Mouse (Mus musculus) stomach, postnatal 0 days (tissue): ENCODE results near the gene Olfr657. TPM values are rescaled to one million over a fixed set of nuclear protein-coding genes. Genes with fewer than 3 reads are reported as not detected.

ENCODE experiments used
- ATAC-seq: fragments of 200-750 bp; cut with Nextera tagmentation; 2 replicates; pipeline ENCODE4 v1.8.0; 2017; ENCODE audit not compliant: low FRiP score, low TSS enrichment
- DNase-seq: peaks from one replicate; pipeline ENCODE4 v3.0.0-alpha.2; 2016; ENCODE audit warnings: low spot score
- H3K27ac ChIP-seq: fragments of 300-500 bp; sonication (generic); replicated peaks from 2 replicates; pipeline ENCODE4 v1.5.1; 2014; ENCODE audit warnings: mild to moderate bottlenecking, control low read depth
- H3K27me3 ChIP-seq: fragments of 300-500 bp; sonication (generic); 2 replicates; pipeline ENCODE4 v1.6.1; 2014; ENCODE audit warnings: low read length; ENCODE audit not compliant: control insufficient read depth, insufficient read depth
- H3K36me3 ChIP-seq: fragments of 300-500 bp; sonication (generic); 2 replicates; pipeline ENCODE4 v1.6.1; 2014; ENCODE audit warnings: low read length, mixed read lengths; ENCODE audit not compliant: control insufficient read depth, insufficient read depth
- H3K4me1 ChIP-seq: fragments of 300-500 bp; sonication (generic); replicated peaks from 2 replicates; pipeline ENCODE4 v1.6.1; 2014; ENCODE audit warnings: antibody characterized with exemption; ENCODE audit not compliant: control insufficient read depth, insufficient read depth
- H3K4me2 ChIP-seq: fragments of 300-500 bp; sonication (generic); replicated peaks from 2 replicates; pipeline ENCODE4 v1.6.1; 2014; ENCODE audit warnings: low read depth, mild to moderate bottlenecking, control low read depth, moderate library complexity
- H3K4me3 ChIP-seq: fragments of 300-500 bp; sonication (generic); 2 replicates; pipeline ENCODE4 v1.5.1; 2014; ENCODE audit warnings: low read depth, low read length, control low read depth
- H3K9ac ChIP-seq: fragments of 300-500 bp; sonication (generic); 2 replicates; pipeline ENCODE4 v1.6.1; 2014; ENCODE audit warnings: mild to moderate bottlenecking, low read length, control low read depth, mixed read lengths
- H3K9me3 ChIP-seq: fragments of 300-500 bp; sonication (generic); 2 replicates; pipeline ENCODE4 v1.6.1; 2016; ENCODE audit warnings: low read length; ENCODE audit not compliant: control insufficient read depth
- CTCF ChIP-seq: IDR thresholded peaks from 2 replicates; pipeline ENCODE4 v1.5.1; 2016; ENCODE audit warnings: antibody characterized with exemption, low read depth, mild to moderate bottlenecking, moderate library complexity
- EP300 ChIP-seq: optimal IDR thresholded peaks from 2 replicates; pipeline ENCODE3; 2016; ENCODE audit warnings: antibody characterized with exemption
- WGBS: fragments of 180-500 bp; shearing (Covaris S2); extraction: QIAGEN DNeasy Blood & Tissue Kit; methylation state at CpG from one replicate; pipeline ENCODE4 v1.1.7; 2014; 5-methylcytosine and 5-hydroxymethylcytosine counted together
- polyA plus RNA-seq: library from polyadenylated mRNA; unstranded; fragments of >200 nt; fragmentation: Nextera tagmentation; extraction: Ambion mirVana; gene quantifications from 2 replicates; pipeline ENCODE4 v1.2.1, GENCODE M21; 2015

The Olfr657 gene
- polyA plus RNA-seq, 1 experiment from 2014 or later: not detected

- H3K9ac ChIP-seq: no peak within 1 kb of the TSS
- H3K4me1 ChIP-seq: no peaks in the 10 kb centered on the region
- ATAC-seq: no peak
- no peaks in the 10 kb centered on the region for H3K36me3 ChIP-seq
- TF ChIP-seq EP300: no peak
- no peak for TF ChIP-seq CTCF
- DNase-seq: no peak
- no peak within 1 kb of the TSS for H3K27ac ChIP-seq
- WGBS: 95% methylated on average over 2 of the region's 2 CpGs
- no peaks in the 10 kb centered on the region for H3K27me3 ChIP-seq
- H3K4me2 ChIP-seq: no peak within 1 kb of the TSS
- H3K9me3 ChIP-seq: no peaks in the 10 kb centered on the region
- H3K4me3 ChIP-seq: no peak within 1 kb of the TSS
These were observed 61.6 kb downstream of the Olfr657 start, which contains the start of gene Olfr661 for GRCm38 (mm10) chr7:104686201-104686600. Gene Olfr661, plus strand, starts transcription at chr7:104686501.

Other genes with a start within 250 kb of the Olfr657 start
- gene Trim30c, start 224.0 kb upstream of the Olfr657 start, polyA plus RNA-seq: 0.08 and 0.11 TPM in 2 replicates
- 1.2 and 1.6 TPM in 2 replicates for gene Trim30a, start 159.6 kb upstream of the Olfr657 start, polyA plus RNA-seq
- 0.87 and 1.0 TPM in 2 replicates for gene Trim30d, start 116.9 kb upstream of the Olfr657 start, polyA plus RNA-seq
- not detected in 2 replicates for gene Olfr651, start 74.7 kb upstream of the Olfr657 start, polyA plus RNA-seq
- gene Olfr652, start 63.9 kb upstream of the Olfr657 start, polyA plus RNA-seq: not detected in 2 replicates
- gene Olfr653, start 47.5 kb upstream of the Olfr657 start, polyA plus RNA-seq: not detected in 2 replicates
- gene Olfr654, start 37.8 kb upstream of the Olfr657 start, polyA plus RNA-seq: not detected in 2 replicates
- gene Olfr655, start 23.0 kb upstream of the Olfr657 start, polyA plus RNA-seq: not detected in 2 replicates
- not detected in 2 replicates for gene Olfr656, start 10.8 kb upstream of the Olfr657 start, polyA plus RNA-seq
- not detected in 2 replicates for gene Olfr658, start 22.5 kb downstream of the Olfr657 start, polyA plus RNA-seq
- not detected in 2 replicates for gene Olfr659, start 42.0 kb downstream of the Olfr657 start, polyA plus RNA-seq
- not detected in 2 replicates for gene Olfr661, start 61.7 kb downstream of the Olfr657 start, polyA plus RNA-seq
- gene Usp17le, start 152.7 kb downstream of the Olfr657 start, polyA plus RNA-seq: not detected in 2 replicates
- not detected in 2 replicates for gene Usp17lb, start 217.8 kb downstream of the Olfr657 start, polyA plus RNA-seq
- not detected in 2 replicates for gene Usp17la, start 232.2 kb downstream of the Olfr657 start, polyA plus RNA-seq